ENCODE assay signal across 17 mouse cellular contexts in genomic region chr1:142891842-142892241, GRCm38 (mm10).
"Had no signal": no experiment of that assay in that cellular context is flagged by ENCODE, and none has a peak within 500 bp of the region (broad histone marks: within the 10 kb centered on the region; RNA-seq: fewer than 3 reads in every experiment).

No protein-coding gene starts in this region.

- H3K4me1 ChIP-seq: lung, embryonic 15.5 days; midbrain, embryonic 12.5 days; midbrain, embryonic 15.5 days; neural tube, embryonic 12.5 days; stomach, embryonic 15.5 days had no signal

- H3K27me3 ChIP-seq: lung, embryonic 15.5 days; megakaryocyte, embryonic 14.5 days; midbrain, embryonic 12.5 days; midbrain, embryonic 15.5 days; neural tube, embryonic 12.5 days; stomach, embryonic 15.5 days had no signal

- DNase-seq: liver, postnatal 0 days; lung, adult 2 months; lung, postnatal 14 days; lung, postnatal 36 days; right cerebral cortex, postnatal 14 days; thymus, adult 2 months; thymus, postnatal 25 days; thymus, postnatal 4 days had no signal

- ATAC-seq: liver, postnatal 0 days; lung, postnatal 0 days; midbrain, embryonic 15.5 days had no signal

- H3K4me3 ChIP-seq: lung, embryonic 15.5 days; megakaryocyte, embryonic 14.5 days; midbrain, embryonic 12.5 days; midbrain, embryonic 15.5 days; neural tube, embryonic 12.5 days; stomach, embryonic 15.5 days had no signal

- H3K9ac ChIP-seq: liver, postnatal 0 days; lung, embryonic 15.5 days; midbrain, embryonic 12.5 days; midbrain, embryonic 15.5 days; neural tube, embryonic 12.5 days; stomach, embryonic 15.5 days had no signal

- H3K9me3 ChIP-seq: lung, embryonic 15.5 days; megakaryocyte, embryonic 14.5 days; midbrain, embryonic 12.5 days; midbrain, embryonic 15.5 days; neural tube, embryonic 12.5 days; stomach, embryonic 15.5 days had no signal

- H3K27ac ChIP-seq: lung, embryonic 15.5 days; macrophage; midbrain, embryonic 12.5 days; midbrain, embryonic 15.5 days; neural tube, embryonic 12.5 days; stomach, embryonic 15.5 days; stomach, postnatal 0 days had no signal

- H3K4me2 ChIP-seq: lung, embryonic 15.5 days; midbrain, embryonic 12.5 days; midbrain, embryonic 15.5 days; neural tube, embryonic 12.5 days; stomach, embryonic 15.5 days had no signal

- H3K36me3 ChIP-seq: lung, embryonic 15.5 days; midbrain, embryonic 12.5 days; midbrain, embryonic 15.5 days; neural tube, embryonic 12.5 days; stomach, embryonic 15.5 days had no signal
